Mouse (Mus musculus): ENCODE measurements around the gene Ppl.
A peak's percentile ranks its signal among the peaks of the same experiment; 100 is the strongest.

Ppl gene

DNA sequence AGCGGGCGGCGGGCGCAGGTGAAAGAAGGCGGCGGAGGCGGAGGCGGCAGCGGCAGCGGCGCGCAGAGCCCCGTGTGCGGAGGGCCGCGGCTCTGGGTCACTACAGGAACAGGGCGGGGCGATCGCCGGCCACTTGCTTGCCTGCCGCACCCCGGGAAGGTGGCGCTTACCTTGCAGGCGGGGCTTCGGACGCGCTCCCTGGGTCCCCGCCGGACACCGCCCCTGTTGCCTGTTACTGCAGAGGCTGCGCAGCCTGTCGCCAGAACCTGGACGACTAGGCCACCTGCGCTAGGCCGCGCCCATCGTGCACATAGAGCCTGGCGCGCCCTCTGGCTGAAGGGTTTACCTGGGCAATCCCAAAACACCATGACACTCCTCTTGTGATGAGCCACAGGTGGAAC lies at the start of gene Ppl:
TSS of gene Ppl (minus strand) at position 21 of the 401 bp plus-strand sequence.
- DNase-seq (ENCODE audit: low spot score in 2 of 2): peak; percentile 83 to 90

DNA sequence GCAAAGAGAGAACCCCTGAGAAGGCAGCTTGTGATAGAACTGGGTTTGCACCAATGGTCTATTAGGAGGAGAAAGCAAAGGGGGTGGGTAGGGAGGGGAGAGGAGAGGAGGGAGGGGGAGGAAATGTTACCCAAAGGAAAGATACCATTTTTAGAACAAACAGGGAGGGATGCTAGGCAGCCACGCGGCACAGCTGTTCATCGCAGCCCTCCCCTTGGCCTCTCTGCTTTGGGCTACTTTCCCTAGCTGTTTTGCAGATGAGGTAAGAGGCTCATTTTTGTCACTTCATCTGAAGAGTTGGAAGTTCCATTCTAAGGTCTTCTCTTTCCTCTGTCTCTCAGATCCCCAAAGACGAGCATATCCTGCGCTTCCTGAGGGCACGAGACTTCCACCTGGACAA lies 40.4 kb upstream of the Ppl start:
- DNase-seq (ENCODE audit: low spot score in 2 of 2): no peak

DNA sequence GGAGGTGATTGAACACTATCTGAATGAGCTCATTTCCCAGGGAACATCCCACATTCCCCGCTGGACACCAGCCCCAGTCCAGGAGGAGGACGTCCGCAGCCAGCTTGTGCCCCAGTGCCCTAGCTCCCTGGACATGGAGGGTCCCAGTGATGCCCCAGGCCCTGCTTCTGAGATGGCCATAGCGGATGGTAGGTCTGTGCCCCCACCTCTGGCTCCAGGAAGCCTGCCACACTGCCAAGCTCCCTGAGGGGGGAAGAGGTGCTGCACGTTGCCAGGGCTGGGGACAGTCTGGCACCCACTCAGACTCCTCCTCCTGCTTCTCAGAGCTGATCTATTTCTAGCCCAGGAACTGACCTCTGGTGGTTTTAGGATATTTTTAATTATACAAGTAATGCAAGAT lies 36.6 kb upstream of the Ppl start:
- DNase-seq (ENCODE audit: low spot score in 2 of 2): no peak

DNA sequence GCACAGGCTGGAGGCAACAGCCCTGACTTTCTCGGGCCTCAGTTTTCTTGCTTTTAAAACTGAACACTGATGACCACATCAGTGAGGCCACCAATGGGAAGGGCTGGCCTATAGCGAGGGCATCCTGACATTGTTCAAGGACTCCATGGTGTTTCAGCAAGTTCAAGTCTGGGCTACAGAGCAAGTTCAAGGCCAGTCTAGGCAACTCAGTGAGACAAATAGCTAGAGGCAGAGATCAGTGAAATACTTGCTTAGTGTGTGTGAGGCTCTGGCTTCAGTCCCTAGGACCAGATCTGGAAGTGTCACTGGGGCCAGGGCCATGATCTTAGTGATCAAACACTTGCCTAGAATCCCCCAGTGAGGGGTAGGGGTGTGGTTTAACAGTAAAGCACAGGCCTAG lies 35.8 kb upstream of the Ppl start:
- DNase-seq (ENCODE audit: low spot score in 2 of 2): no peak

DNA sequence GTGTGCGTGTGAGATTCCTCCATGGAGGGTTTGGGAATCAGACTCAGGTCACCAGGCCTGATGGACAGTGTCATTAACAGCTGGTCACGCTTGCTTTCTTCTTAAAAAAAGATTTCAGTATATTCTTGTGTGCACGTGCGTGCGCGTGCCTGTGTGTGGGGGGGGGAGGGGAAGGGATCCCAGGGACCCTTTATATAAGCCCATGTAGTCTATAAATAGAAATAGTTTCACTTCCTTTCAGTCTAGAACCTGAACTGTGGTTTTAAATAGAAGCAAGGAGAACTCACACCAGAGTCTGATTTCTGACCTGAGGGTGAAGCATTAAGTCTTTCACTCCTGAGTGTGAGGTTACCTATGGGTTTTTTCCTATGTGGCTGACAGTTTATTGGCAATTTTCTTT lies 32.1 kb upstream of the Ppl start:
- DNase-seq (ENCODE audit: low spot score in 2 of 2): no peak

DNA sequence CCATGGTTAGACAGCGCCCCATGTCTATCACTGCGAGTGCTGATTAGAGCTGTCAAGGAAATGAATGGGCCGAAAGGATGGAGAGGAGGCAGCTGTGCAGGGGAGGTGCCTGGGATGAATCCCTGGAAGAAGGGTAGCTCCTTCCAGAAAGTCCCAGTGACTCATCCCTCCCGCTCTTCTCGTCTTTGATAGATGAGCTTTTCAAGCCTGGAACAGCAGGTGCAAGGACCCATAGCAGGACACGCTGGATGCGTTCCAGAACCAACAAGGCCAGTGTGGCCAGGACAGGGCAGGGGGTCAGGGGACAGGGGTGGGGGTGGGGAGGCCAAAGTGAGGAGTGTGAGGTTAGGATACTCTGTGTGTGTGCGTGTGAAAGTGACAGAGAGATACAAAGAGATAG lies 27.0 kb upstream of the Ppl start:
- no peak for DNase-seq (ENCODE audit: low spot score in 2 of 2)

DNA sequence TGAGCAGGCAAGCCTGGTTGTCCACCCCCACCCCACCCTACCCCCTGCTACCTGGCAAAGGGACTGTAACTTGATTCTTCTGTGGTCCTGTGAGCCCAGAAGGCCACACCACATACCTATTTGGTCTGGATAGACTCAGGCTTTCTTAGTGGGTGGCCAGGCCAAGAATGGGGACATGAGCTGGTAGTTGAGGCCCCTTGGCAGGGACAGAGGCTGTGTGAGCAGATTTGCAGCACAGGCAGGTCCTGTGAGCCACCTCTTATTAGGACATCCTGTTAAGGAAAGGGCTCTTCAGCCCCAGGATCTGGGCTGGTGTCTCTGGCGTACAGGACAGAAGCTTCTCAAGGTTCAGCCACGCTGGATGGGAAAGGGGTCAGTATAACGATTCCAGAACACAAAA lies 24.9 kb upstream of the Ppl start:
- no peak for DNase-seq (ENCODE audit: low spot score in 2 of 2)

DNA sequence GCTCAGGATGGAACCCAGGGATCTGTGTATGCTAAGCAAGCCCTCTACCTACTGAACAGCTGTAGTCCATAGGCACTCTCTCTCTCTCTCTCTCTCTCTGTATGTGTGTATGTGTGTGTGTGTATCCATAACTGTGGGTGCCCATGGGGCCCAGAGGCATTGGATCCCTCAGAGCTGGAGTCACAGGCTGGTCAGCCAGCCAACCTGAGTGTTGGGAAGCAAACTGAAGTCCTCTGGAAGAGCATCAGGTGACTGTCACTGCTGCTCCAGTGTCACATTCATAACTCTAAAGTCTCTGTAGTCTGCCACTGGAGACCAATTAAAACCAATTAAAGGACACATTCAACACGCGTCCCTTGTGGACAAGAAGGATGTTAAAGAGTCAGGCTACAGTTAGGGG lies 24.3 kb upstream of the Ppl start:
- DNase-seq (ENCODE audit: low spot score in 2 of 2): no peak

DNA sequence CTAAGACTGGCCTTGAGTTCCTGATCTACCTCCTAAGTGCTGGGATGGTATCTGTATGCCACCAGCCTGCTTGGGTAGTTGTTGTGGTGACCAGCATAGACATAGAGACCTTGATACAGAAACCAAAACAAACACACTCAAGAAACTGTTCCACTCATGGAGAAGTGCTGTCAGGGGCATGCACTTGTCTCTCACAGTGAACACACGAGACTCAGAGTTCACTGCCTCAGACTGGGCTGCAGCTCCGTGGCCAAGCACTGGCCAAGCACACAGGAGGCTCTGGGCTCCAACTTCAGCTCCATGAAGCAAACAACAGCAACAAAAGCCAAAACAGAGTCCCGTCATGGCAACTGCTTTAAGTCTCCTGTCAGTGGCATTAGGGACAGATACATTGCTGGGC lies 22.8 kb upstream of the Ppl start:
- DNase-seq (ENCODE audit: low spot score in 2 of 2): no peak

DNA sequence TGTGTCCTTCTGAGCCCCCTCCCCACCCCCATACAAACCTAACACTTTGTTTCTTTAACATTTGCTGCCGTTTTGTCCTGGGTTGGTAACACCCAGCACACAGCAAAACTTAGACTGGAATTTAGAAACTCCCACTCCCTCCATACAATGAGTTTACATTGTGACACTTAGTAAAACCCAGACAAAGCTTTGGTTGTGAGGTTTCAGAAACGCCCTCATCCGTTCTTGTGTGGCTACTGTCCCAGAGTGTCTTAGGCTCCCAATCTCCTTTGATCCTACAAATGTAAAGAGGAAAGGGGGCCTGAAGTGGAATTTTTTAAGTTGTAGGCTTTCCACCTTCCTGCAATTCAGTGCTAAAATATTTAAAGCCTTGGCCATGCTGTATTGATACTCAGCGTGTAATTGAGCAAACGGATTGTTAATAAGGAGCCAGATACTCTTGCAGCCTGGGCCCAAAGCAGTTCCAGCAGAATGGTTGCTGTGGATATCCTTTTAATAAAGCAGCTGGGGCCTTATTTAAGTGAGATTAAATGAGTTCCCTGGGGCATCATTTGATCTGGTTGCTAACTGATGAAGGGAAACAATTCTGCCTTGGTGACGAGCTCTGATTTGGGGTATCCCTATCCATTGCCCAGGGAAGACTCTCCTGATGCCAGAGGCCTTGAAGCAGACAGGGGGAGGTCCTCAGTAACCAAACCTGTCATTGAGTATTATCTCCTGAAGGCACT lies 21.2 kb upstream of the Ppl start:
- DNase-seq (ENCODE audit: low spot score in 2 of 2): no peak

DNA sequence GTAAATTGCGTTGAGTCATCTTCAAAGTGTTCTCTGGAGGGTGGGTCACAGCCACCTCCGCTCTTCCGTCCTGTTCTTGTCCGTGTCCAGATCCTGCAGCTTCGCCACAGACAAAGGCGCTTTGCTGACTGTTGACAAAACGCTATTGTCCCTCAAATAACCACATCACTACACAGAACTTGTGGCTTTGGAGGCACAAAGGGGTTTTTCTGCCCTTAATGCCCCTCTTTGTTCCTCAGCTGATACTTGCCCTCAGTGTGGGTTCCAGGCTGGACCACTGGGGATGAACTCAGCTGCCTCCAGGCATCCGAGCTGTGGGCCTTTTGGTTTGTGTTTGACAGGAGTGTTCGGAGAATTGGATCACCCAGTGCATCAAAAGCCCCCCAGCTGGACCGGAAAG lies 18.3 kb upstream of the Ppl start:
- no peak for DNase-seq (ENCODE audit: low spot score in 2 of 2)

DNA sequence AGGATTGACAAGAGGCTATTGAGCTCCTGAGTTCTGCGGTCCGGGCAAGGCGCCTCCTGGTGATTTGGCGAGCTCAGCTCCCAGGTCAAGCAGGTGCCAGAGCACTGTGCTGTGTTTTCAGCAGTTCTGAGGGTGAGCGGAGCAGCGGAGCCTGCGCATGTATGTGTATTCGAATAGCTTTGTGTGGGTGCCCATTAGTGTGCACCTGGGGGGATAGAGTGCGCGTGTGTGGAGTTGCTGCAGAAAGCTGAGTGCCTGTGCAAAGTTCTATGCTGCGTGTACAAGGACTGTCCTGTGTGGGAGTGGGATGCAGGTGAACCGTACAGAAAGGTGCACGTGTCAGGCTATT lies 14.8 kb upstream of the Ppl start, which contains the start of gene Sec14l5:
TSS of gene Sec14l5 (plus strand) at position 73 of the 349 bp plus-strand sequence.
- DNase-seq (ENCODE audit: low spot score in 2 of 2): no peak

DNA sequence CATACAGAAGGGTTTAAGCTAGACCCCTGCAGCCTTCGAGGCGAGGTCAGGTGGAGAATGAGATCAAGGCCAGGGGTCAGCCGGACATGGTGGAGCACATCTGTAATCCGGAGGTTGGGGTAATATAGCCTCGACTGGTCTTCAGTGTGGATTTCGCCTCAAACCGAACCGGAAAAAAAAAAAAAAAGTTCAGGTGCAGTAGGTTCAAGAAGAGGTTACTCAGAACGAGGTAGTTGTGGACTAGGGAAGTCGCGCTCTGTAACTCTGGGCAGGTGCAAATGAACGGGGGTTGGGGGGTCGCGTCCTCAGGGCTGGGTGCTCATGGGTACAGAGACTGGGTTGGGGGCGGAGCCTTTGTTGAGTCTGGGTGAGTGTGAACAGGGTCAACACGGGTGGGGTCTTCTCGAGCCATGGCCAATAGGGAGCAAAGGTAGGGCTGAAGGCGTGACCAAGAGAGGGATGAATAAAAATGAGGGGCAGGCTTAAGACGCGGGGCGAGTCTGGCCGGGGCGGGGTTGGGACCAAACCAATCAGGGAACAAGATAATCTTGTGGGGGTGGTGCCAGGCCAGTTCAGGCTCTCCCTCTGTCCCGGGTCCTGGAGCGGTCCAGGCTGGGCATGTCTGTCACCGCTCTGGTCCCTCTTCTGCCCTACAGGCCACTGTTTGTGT lies 14.3 kb upstream of the Ppl start:
- peak; percentile 61 to 79 for DNase-seq (ENCODE audit: low spot score in 2 of 2)

DNA sequence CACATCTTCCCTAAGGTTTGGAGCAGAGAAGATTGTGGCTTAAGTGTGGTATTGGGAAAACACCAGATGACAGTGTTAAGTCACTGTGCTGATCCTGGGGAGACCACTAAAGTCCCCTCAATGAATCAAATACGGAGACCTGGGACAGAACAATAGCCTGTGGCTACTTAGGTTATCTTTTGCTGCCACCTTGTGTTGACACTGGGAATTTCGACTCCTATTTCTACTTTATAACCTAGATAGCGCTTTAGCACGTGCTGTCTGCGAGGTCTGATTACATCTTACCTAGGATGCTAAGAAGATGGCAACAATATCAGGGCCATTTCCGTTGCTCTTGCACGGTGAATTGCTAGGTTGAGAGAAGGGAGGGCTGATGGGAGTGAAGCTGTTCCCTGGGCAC lies 13.3 kb upstream of the Ppl start:
- DNase-seq (ENCODE audit: low spot score in 2 of 2): peak; percentile 65 to 70

DNA sequence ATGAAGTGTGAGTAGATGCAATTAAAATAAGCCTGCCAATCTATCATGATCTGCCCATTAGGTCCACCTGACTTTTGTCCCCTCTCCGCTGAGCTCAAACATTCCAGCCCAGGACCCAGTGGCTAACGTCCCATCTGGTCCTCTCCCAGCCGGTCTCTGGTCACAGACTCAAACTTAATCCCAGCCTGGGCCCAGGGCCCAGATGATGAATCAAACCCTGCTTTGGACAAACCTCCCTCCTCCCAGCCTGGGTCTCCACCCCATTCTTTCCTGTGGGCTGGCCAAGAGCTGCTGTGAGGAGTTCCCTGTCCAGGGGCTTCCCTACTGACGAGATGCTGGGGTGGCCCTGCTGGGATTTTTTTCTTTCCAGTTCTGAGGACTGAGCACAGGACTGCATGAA lies 7.5 kb upstream of the Ppl start:
- peak; percentile 60 to 69 for DNase-seq (ENCODE audit: low spot score in 2 of 2)

DNA sequence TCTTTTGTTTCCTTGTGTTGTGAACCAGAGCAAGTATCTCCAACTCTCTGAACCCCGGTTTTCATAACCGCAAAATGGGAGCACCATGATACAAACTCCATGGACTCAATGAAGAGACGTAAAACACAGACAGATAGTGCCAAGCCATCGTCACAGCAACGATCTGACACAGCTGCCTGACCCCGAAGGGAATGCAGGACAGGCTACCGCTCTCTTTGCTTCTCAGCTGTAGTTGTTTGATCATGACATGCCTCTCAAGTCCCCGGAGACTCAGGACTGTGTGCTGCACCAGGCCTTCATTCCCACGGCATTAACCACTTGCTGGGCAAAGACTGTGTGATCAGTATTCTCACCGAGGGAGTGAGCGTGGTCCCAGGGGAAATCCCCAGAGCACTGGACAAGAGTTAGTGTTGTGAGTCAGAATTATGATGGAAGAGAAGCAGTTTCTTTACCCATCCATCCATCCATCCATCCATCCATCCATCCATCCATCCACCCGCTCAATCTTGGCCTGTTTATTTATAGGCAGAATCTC lies 4.9 kb upstream of the Ppl start:
- no peak for DNase-seq (ENCODE audit: low spot score in 2 of 2)

DNA sequence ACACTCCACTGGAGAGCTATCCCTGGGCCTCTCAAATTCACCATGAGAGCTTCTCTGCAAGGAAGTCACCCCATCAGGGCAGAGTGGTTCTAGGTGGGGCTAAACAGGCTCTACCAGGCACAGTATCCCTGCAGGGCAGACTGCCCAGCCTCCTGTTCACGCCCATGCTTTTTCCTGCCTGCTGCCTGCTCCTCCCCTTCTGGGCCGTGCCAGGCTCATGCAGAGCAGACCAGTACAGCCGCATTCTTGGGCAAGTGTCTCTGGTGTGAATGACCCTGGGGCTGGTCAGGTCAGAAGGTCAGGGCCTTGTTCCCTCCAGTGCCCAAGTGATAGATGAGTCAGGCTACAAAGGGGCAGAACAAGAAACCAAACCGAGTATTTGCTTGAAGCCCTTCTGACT lies 4.3 kb upstream of the Ppl start:
- peak; percentile 82 to 87 for DNase-seq (ENCODE audit: low spot score in 2 of 2)

DNA sequence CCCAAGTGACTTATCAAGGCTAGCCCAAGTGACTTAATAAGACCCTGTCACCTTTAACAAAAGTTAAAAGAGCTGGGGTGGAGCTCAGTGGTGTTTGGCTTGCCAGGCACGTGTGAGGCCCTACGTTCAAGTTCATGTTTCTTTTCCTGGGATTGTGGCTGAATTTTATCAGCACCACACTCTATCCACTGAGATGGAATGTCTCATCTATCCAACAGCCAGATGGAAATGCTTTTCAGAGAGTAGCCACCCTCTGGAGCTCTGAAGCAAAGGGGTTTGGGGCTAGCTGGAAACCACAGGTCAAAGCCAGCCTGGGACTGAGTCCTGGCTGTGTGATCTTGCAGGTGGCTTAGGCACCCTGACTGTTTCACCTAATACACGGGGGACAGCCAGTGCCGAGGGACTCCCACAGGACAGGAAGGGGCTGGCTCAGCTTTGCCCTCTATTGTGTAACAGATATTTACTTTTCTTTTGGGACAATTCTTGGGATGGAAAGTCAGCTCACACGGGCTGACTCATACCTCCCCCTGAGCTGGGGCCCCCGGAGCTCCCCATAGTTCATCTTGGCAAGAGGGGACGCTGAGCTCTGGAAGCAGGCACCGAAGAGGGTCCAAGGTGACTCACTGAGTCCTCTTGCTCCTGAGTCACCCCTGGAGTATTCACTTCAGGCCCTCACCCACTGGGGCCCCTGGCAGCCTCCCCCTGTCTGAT lies 3.5 kb upstream of the Ppl start:
- peak; percentile 60 for DNase-seq (ENCODE audit: low spot score in 2 of 2)

DNA sequence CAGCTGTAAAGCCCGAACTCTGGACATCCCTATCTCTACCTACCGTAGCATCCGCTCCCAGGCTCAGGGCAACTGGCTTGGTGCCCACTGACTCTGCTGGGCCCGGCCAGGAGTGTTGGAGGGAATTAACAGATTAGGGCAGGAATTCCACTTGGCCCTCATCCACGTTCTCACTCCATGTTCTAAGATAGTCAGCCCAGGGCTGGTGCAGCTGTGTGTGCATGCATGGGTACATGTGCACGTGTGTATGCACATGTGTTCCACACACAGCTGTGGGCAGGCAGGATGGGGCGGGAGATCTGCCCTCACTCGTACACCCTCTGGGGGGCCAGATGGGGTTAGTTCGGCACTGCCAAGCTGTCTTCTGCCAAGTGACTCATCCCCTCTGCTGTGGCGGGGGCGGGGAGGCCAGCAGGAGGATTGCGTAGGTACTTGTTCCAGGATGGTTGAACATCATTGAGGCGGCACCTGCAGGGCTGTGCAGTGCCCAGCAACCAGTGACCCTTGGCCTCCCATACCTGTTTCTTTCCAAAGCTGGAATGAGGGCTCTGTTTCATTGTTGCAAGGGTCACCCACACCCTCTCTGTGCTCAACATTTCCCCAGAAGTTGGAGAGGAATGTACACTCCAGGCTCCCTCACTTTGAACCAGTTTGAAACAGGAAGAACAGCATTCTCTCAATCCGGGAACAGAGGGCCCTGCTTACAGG lies 2.6 kb upstream of the Ppl start:
- DNase-seq (ENCODE audit: low spot score in 2 of 2): peak; percentile 77 to 83

DNA sequence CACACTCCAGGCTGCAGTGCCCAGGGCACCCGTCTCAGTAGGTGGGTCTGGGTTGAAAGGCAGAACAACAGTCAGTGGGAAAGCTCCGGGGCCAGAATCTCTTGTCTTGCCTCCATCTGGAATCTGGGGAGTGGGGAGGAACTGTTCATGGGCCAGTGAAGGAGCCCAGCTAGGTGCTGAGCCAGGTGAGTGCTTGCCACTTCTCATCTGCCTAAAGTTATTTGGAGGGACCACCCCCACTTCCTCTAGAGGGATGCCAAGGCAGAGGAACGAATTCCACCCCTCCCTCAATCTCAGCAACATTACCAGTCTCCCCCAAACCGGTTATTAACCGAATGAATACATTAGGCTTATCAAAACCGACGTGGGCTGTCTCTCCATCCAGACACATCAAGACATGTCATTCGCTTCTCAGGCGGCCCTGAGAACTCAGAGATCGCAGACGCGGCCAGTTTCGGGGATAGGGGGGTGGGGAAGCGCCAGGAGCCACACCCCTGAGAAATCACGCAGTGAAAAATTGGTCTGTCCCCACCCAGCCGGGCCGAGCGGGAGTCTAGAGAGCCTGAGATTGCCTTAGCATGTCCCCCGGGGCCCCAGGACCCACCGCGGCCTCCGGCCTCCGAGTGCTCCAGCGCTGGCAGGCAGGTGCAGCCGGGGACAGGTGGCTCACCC lies 834 bp downstream of the Ppl start:
- no peak for DNase-seq (ENCODE audit: low spot score in 2 of 2)

DNA sequence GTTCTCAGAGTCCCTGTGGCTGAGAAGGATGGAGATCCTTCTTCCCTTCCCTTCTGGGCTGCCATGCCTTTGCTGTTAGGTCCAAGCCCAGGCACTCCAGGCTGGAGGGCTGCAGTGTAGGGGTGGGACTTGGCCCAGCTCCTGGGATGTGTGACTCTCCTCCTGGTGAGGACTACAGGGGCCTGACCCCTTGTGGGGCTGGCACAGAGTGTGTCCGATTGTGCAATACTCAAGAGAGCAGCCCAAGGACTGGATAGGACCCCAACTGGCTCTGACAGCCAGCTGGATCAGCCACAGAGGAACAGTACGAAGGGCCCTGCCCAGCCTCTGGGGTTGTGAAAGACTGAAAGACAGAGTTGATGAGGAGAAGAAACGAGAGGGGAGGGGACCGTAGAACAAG lies 1.5 kb downstream of the Ppl start:
- peak; percentile 73 to 88 for DNase-seq (ENCODE audit: low spot score in 2 of 2)

DNA sequence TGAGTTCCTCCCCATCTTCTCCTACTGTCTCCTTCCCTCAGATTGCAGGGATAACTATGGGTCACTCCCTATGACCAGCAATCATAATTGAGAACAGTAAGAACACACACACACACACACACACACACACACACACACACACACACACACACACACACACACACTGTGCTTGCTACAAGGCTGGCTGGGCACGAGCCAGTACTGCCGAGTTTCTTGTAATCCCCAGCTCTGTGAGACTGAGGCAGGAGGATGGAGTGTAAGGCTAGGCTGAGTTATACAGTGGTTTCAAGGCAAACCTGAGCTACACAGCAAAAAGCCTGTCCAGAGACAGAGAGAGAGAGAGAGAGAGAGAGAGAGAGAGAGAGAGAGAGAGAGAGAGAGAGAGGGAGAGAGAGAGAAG lies 2.0 kb downstream of the Ppl start:
- no peak for DNase-seq (ENCODE audit: low spot score in 2 of 2)

Data from urinary bladder, postnatal 36 days (tissue).